Mouse (Mus musculus) liver, adult 2 months (tissue): ENCODE data around the gene Nipbl. TPM values are rescaled to one million over a fixed set of nuclear protein-coding genes. Genes with fewer than 3 reads are reported as not detected.

Experiments
- DNase-seq: peaks from one replicate; pipeline ENCODE4 v3.0.0-alpha.2; 2011; ENCODE audit warnings: low read depth, low spot score; ENCODE audit errors: extremely low read depth
- H3K27ac ChIP-seq: fragments of 200-500 bp; replicated peaks from 2 replicates; pipeline ENCODE4 v1.5.1; 2012; ENCODE audit warnings: low read depth, mild to moderate bottlenecking, control low read depth, inconsistent platforms, low read length; ENCODE audit not compliant: insufficient read depth
- H3K27me3 ChIP-seq: fragments of 200-500 bp; 2 replicates; pipeline ENCODE4 v1.6.1; 2012; ENCODE audit warnings: mild to moderate bottlenecking, moderate library complexity, low read length, inconsistent platforms; ENCODE audit not compliant: control insufficient read depth, insufficient read depth
- H3K36me3 ChIP-seq: fragments of 200-500 bp; 2 replicates; pipeline ENCODE4 v1.6.1; 2012; ENCODE audit warnings: low read length, inconsistent platforms; ENCODE audit not compliant: control insufficient read depth, insufficient read depth
- H3K4me1 ChIP-seq: fragments of 200-500 bp; 2 replicates; pipeline ENCODE4 v1.6.1; 2011; ENCODE audit warnings: low read length; ENCODE audit not compliant: control insufficient read depth, insufficient read depth
- H3K4me3 ChIP-seq: fragments of 200-500 bp; 2 replicates; pipeline ENCODE4 v1.5.1; 2011; ENCODE audit warnings: low read depth, mild to moderate bottlenecking, control low read depth, low read length, moderate library complexity; ENCODE audit not compliant: insufficient read depth
- H3K79me2 ChIP-seq: fragments of 200-500 bp; 2 replicates; pipeline ENCODE4 v1.6.1; 2012; ENCODE audit warnings: inconsistent platforms, mild to moderate bottlenecking, low read length, moderate library complexity; ENCODE audit not compliant: control insufficient read depth, insufficient read depth
- H3K9ac ChIP-seq: fragments of 200-500 bp; 2 replicates; pipeline ENCODE4 v1.6.1; 2012; ENCODE audit warnings: low read depth, mild to moderate bottlenecking, control low read depth, inconsistent platforms, low read length
- CTCF ChIP-seq: fragments of 200-500 bp; IDR thresholded peaks from 2 replicates; pipeline ENCODE4 v1.5.1; 2011; ENCODE audit warnings: low read depth, low read length, control low read depth
- POLR2A ChIP-seq: fragments of 200-500 bp; IDR thresholded peaks from 2 replicates; pipeline ENCODE4 v1.6.1; 2011; ENCODE audit warnings: low read length, control low read depth; ENCODE audit not compliant: insufficient read depth; ENCODE audit errors: extremely low read depth
- WGBS: fragments of 180-500 bp; shearing (Covaris S2); methylation state at CpG from one replicate; pipeline ENCODE4 v1.1.7; 2018; 5-methylcytosine and 5-hydroxymethylcytosine counted together
- polyA plus RNA-seq: library from polyadenylated mRNA; depleted of rRNA; stranded (reverse); fragments of >200 nt; gene quantifications from 2 replicates; pipeline ENCODE4 v1.2.3, GENCODE M21; 2012; rRNA removed
- total RNA-seq: library from RNA; depleted of rRNA; stranded (reverse); fragments of >200 nt; gene quantifications from 2 replicates; pipeline ENCODE4 v1.2.3, GENCODE M21; 2014; rRNA removed

Nipbl gene
- total RNA-seq (16.7 and 17.5 TPM in 2 replicates), polyA plus RNA-seq (1.8 and 1.9 TPM in 2 replicates)

- H3K4me3 ChIP-seq, result peak within 1 kb of the TSS; percentile 65
- H3K4me1 ChIP-seq, result peaks cover 8% of the 10 kb centered on the region; the same call in 1 of the 2 replicates
- TF ChIP-seq CTCF (no peak), POLR2A (no peak)
- peak within 1 kb of the TSS; percentile 97 for H3K9ac ChIP-seq
- peaks cover 7% of the 10 kb centered on the region; the same call in 1 of the 2 replicates for H3K79me2 ChIP-seq
- no peaks in the 10 kb centered on the region for H3K27me3 ChIP-seq
- peak; percentile 87 for DNase-seq
- under 1% methylated on average over 65 of the region's 102 CpGs for WGBS
- H3K27ac ChIP-seq, result peak within 1 kb of the TSS; percentile 91
- H3K36me3 ChIP-seq, result no peaks in the 10 kb centered on the region
Measured at GRCm38 (mm10) chr15:8443926-8444889, at the start of gene Nipbl. Gene Nipbl, minus strand, starts transcription at chr15:8444463.

- Histone ChIP-seq H3K27me3 (no peaks in the 10 kb centered on the region), H3K9ac (no peak overlapping the region), H3K79me2 (no peaks in the 10 kb centered on the region), H3K4me1 (no peaks in the 10 kb centered on the region), H3K4me3 (no peak overlapping the region), H3K27ac (no peak overlapping the region), H3K36me3 (no peaks in the 10 kb centered on the region)
- no peak for TF ChIP-seq CTCF
- TF ChIP-seq POLR2A, result no peak
- 84% methylated on average over 6 of the region's 6 CpGs for WGBS
- no peak for DNase-seq
Measured at GRCm38 (mm10) chr15:8485261-8485660, 41.0 kb upstream of the Nipbl start.

- no peaks in the 10 kb centered on the region for H3K4me1 ChIP-seq
- H3K27ac ChIP-seq, result no peak overlapping the region
- DNase-seq, result no peak
- H3K9ac ChIP-seq, result no peak overlapping the region
- no peaks in the 10 kb centered on the region for H3K79me2 ChIP-seq
- TF ChIP-seq POLR2A (no peak), CTCF (no peak)
- no peaks in the 10 kb centered on the region for H3K36me3 ChIP-seq
- no peak overlapping the region for H3K4me3 ChIP-seq
- no peaks in the 10 kb centered on the region for H3K27me3 ChIP-seq
- 53% methylated on average over 4 of the region's 4 CpGs for WGBS
Measured at GRCm38 (mm10) chr15:8469006-8469575, 24.8 kb upstream of the Nipbl start.

GRCm38 (mm10) chr15:8463521-8463920, 19.3 kb upstream of the Nipbl start:
- 85% methylated on average over 1 of the region's 1 CpGs for WGBS
- Histone ChIP-seq H3K4me1 (no peaks in the 10 kb centered on the region), H3K9ac (no peak overlapping the region), H3K36me3 (no peaks in the 10 kb centered on the region), H3K4me3 (no peak overlapping the region), H3K27ac (no peak overlapping the region), H3K27me3 (no peaks in the 10 kb centered on the region), H3K79me2 (no peaks in the 10 kb centered on the region)
- DNase-seq, result no peak
- TF ChIP-seq CTCF (no peak), POLR2A (no peak)

GRCm38 (mm10) chr15:8462780-8463179, 18.5 kb upstream of the Nipbl start:
- no peaks in the 10 kb centered on the region for H3K27me3 ChIP-seq
- WGBS, result 90% methylated on average over 4 of the region's 4 CpGs
- H3K36me3 ChIP-seq, result no peaks in the 10 kb centered on the region
- no peaks in the 10 kb centered on the region for H3K4me1 ChIP-seq
- DNase-seq, result no peak
- no peak overlapping the region for H3K4me3 ChIP-seq
- H3K9ac ChIP-seq, result no peak overlapping the region
- no peak overlapping the region for H3K27ac ChIP-seq
- TF ChIP-seq CTCF (no peak), POLR2A (no peak)
- H3K79me2 ChIP-seq, result no peaks in the 10 kb centered on the region
